Mouse (Mus musculus) erythroblast, embryonic 14.5 days (primary cell): Measurements from ENCODE around the gene Cdhr2. TPM values are rescaled to one million over a fixed set of nuclear protein-coding genes. Genes with fewer than 3 reads are reported as not detected.

Source experiments
- H3K27me3 ChIP-seq: 2 replicates; pipeline ENCODE4 v1.6.1; 2012; ENCODE audit warnings: inconsistent platforms; ENCODE audit not compliant: control insufficient read depth
- H3K36me3 ChIP-seq: 2 replicates; pipeline ENCODE4 v1.6.1; 2012; ENCODE audit warnings: mild to moderate bottlenecking, inconsistent platforms; ENCODE audit not compliant: control insufficient read depth
- H3K4me1 ChIP-seq: 2 replicates; pipeline ENCODE4 v1.6.1; 2012; ENCODE audit warnings: inconsistent platforms; ENCODE audit not compliant: control insufficient read depth
- H3K4me3 ChIP-seq: replicated peaks from 2 replicates; pipeline ENCODE3; 2012; ENCODE audit warnings: moderate library complexity, mild to moderate bottlenecking, inconsistent platforms
- H3K9me3 ChIP-seq: 2 replicates; pipeline ENCODE4 v1.6.1; 2012; ENCODE audit warnings: low read length, inconsistent platforms, mixed read lengths; ENCODE audit not compliant: control insufficient read depth
- GATA1 ChIP-seq: IDR thresholded peaks from 2 replicates; pipeline ENCODE4 v1.6.1; 2012; ENCODE audit warnings: low read length, inconsistent platforms, mixed read lengths
- TAL1 ChIP-seq: IDR thresholded peaks from 3 replicates; pipeline ENCODE4 v1.6.1; 2012; ENCODE audit warnings: low read length, inconsistent platforms, mixed read lengths
- polyA plus RNA-seq: library from polyadenylated mRNA; stranded (reverse); fragments of >175 nt; gene quantifications from 2 replicates; pipeline ENCODE4 v1.2.3, GENCODE M21; 2012

Cdhr2 gene
- 0.03 TPM in 1 of 2 replicates, not detected in the other for polyA plus RNA-seq

- TF ChIP-seq TAL1 (no peak), GATA1 (no peak)
- Histone ChIP-seq H3K36me3 (no peaks in the 10 kb centered on the region), H3K4me3 (peak within 1 kb of the TSS; percentile 25), H3K4me1 (no peaks in the 10 kb centered on the region), H3K27me3 (no peaks in the 10 kb centered on the region), H3K9me3 (no peaks in the 10 kb centered on the region)
Observed at GRCm38 (mm10) chr13:54701243-54701642, at the start of gene Cdhr2. TSS of gene Cdhr2 (plus strand) at chr13:54701461.

GRCm38 (mm10) chr13:54660877-54661276, 40.4 kb upstream of the Cdhr2 start:
- no peaks in the 10 kb centered on the region for H3K27me3 ChIP-seq
- H3K4me3 ChIP-seq: no peak overlapping the region
- H3K9me3 ChIP-seq: no peaks in the 10 kb centered on the region
- H3K36me3 ChIP-seq: peaks cover 80% of the 10 kb centered on the region
- no peak for TF ChIP-seq TAL1
- no peak for TF ChIP-seq GATA1
- H3K4me1 ChIP-seq: no peaks in the 10 kb centered on the region; the same call in 1 of the 2 replicates

- Histone ChIP-seq H3K4me3 (no peak overlapping the region), H3K4me1 (no peaks in the 10 kb centered on the region; the same call in 1 of the 2 replicates), H3K36me3 (peaks cover 76% of the 10 kb centered on the region), H3K9me3 (no peaks in the 10 kb centered on the region), H3K27me3 (no peaks in the 10 kb centered on the region)
- TF ChIP-seq GATA1: no peak
- no peak for TF ChIP-seq TAL1
Observed at GRCm38 (mm10) chr13:54661358-54661757, 39.9 kb upstream of the Cdhr2 start.

GRCm38 (mm10) chr13:54663999-54664398, 37.3 kb upstream of the Cdhr2 start:
- no peak overlapping the region for H3K4me3 ChIP-seq
- peaks cover under 1% of the 10 kb centered on the region for H3K9me3 ChIP-seq
- TF ChIP-seq GATA1: no peak
- no peak for TF ChIP-seq TAL1
- no peaks in the 10 kb centered on the region; the same call in 1 of the 2 replicates for H3K4me1 ChIP-seq
- H3K36me3 ChIP-seq: peaks cover 55% of the 10 kb centered on the region
- no peaks in the 10 kb centered on the region for H3K27me3 ChIP-seq

GRCm38 (mm10) chr13:54664509-54664908, 36.8 kb upstream of the Cdhr2 start:
- TF ChIP-seq TAL1 (no peak), GATA1 (no peak)
- no peaks in the 10 kb centered on the region for H3K27me3 ChIP-seq
- no peaks in the 10 kb centered on the region; the same call in 1 of the 2 replicates for H3K4me1 ChIP-seq
- peaks cover 51% of the 10 kb centered on the region for H3K36me3 ChIP-seq
- H3K4me3 ChIP-seq: no peak overlapping the region
- peaks cover 3% of the 10 kb centered on the region for H3K9me3 ChIP-seq

GRCm38 (mm10) chr13:54665062-54665461, 36.2 kb upstream of the Cdhr2 start:
- H3K36me3 ChIP-seq: peaks cover 45% of the 10 kb centered on the region

GRCm38 (mm10) chr13:54670491-54670890, 30.8 kb upstream of the Cdhr2 start:
- Histone ChIP-seq H3K4me3 (no peak overlapping the region), H3K4me1 (peaks cover 2% of the 10 kb centered on the region), H3K27me3 (no peaks in the 10 kb centered on the region), H3K36me3 (peaks cover 5% of the 10 kb centered on the region), H3K9me3 (peaks cover 3% of the 10 kb centered on the region)
- TF ChIP-seq GATA1 (no peak), TAL1 (no peak)

More at GRCm38 (mm10) chr13:54665062-54665461, 36.2 kb upstream of the Cdhr2 start:
- H3K4me1 ChIP-seq: no peaks in the 10 kb centered on the region; the same call in 1 of the 2 replicates
- TF ChIP-seq GATA1 (no peak), TAL1 (no peak)
- no peak overlapping the region for H3K4me3 ChIP-seq
- peaks cover 3% of the 10 kb centered on the region for H3K9me3 ChIP-seq
- H3K27me3 ChIP-seq: no peaks in the 10 kb centered on the region

GRCm38 (mm10) chr13:54675895-54676590, 25.2 kb upstream of the Cdhr2 start:
- H3K4me3 ChIP-seq: no peak overlapping the region
- peaks cover 33% of the 10 kb centered on the region for H3K4me1 ChIP-seq
- TF ChIP-seq TAL1: no peak
- TF ChIP-seq GATA1: no peak
- no peaks in the 10 kb centered on the region for H3K9me3 ChIP-seq
- H3K27me3 ChIP-seq: no peaks in the 10 kb centered on the region
- H3K36me3 ChIP-seq: peaks cover 41% of the 10 kb centered on the region

- Histone ChIP-seq H3K4me3 (no peak overlapping the region), H3K36me3 (peaks cover 63% of the 10 kb centered on the region), H3K9me3 (no peaks in the 10 kb centered on the region), H3K27me3 (no peaks in the 10 kb centered on the region), H3K4me1 (peaks cover 53% of the 10 kb centered on the region)
- TF ChIP-seq GATA1 (no peak), TAL1 (no peak)
Observed at GRCm38 (mm10) chr13:54678263-54678662, 23.0 kb upstream of the Cdhr2 start.
